Mouse (Mus musculus) G1E (cell line): Measurements from ENCODE around the gene Arhgap5.

Experiments
- CTCF ChIP-seq: IDR thresholded peaks from 2 replicates; pipeline ENCODE4 v1.5.1; 2012; ENCODE audit warnings: low read depth, low read length, inconsistent platforms, mixed read lengths
- GATA1 ChIP-seq: IDR thresholded peaks from 2 replicates; pipeline ENCODE4 v1.6.1; 2012; ENCODE audit warnings: borderline replicate concordance, low read length, inconsistent platforms, mixed read lengths
- GATA2 ChIP-seq: IDR thresholded peaks from 2 replicates; pipeline ENCODE4 v1.6.1; 2012; ENCODE audit warnings: low read depth, low read length, inconsistent platforms, borderline replicate concordance
- POLR2AphosphoS5 ChIP-seq: IDR thresholded peaks from 2 replicates; pipeline ENCODE4 v1.6.1; 2012; ENCODE audit warnings: low read depth, low read length, inconsistent platforms; ENCODE audit not compliant: insufficient replicate concordance
- TAL1 ChIP-seq: conservative IDR thresholded peaks from 2 replicates; pipeline ENCODE4 v1.6.1; 2012; ENCODE audit warnings: low read depth, low read length, inconsistent platforms, mixed read lengths

DNA sequence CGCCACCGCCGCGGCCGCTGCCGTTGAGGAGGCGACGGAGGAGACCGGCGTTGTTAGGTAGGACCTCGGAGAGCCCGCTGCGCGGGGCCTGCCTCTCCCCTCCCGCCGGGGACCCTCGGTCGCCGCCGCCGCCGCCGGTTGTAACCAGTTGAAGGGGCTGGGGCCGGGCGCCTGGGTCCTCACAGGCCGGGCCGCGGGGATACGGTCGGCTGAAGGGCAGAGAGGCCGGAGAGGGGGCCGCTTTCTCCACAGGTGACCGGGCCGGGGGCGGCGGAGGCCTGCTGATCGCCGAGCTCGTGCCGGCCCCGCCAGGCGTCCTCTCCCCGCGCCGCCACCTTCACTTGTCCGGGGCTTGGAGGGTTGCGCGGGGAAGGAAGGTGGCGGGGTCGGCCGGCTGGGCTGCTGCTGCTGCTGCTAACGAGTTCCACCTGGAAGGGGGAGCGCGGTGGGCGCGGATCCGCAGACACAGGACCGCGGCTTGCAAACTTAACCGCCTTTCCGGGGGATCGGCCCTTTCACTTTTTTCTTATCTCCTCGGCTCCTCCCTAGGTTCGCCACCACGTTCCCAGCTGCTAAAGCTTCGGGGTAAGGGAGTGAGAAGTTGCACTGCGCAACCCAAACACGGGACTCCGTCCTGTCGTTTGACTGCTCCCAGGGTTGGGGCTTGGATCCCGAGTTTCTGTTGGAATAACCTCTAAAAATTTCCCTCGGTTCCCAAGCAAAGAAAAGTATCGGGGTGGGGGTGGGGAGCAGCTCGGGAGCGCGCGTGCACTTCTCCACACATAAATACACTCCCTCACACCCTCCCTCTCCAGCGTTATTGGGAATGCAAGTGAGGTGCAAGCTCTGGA, 784 bp downstream of the Arhgap5 start:
- TF ChIP-seq CTCF, result no peak
- no peak for TF ChIP-seq GATA1
- no peak for TF ChIP-seq TAL1
- no peak for TF ChIP-seq POLR2AphosphoS5
- TF ChIP-seq GATA2, result no peak
